Mouse (Mus musculus): Measurements from ENCODE around the gene Gm5622. TPM values are rescaled to one million over a fixed set of nuclear protein-coding genes. Genes with fewer than 3 reads are reported as not detected.

Gene Gm5622
- polyA plus RNA-seq (2015; fragmentation: Illumina TruSeq; extraction: RNeasy Lipid Tissue Mini Kit (QIAGEN cat#74804); ENCODE audit: insufficient read depth, low replicate concordance): not detected

GRCm38 (mm10) chr14:51552490-51552889 is at the start of gene Gm5622:
Gene Gm5622, plus strand, starts transcription at chr14:51552790.

GRCm38 (mm10) chr14:51573963-51574362 is 21.4 kb downstream of the Gm5622 start, which contains the start of gene Gm17175:
Gene Gm17175, minus strand, starts transcription at chr14:51574063.

DNA sequence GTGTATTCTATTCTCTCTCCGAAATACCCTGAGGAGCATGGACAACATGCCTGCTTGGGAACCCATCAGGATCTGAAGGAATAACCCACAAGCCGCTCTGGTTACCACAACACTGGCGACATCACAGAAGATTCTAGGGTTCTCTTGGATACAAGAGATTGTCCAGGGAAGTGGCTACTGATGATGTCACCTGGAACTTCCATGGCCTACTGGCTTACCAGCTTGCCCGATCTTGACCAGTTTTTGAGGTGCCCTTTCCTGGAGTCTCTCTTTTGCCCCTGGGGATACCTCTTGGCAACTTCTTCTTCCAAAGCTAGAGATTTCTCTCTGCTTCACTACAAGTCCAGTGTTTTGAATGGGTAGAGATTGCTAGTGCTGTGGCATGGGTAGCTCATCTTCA is 39.4 kb downstream of the Gm5622 start, which contains the start of gene Gm17174:
Gene Gm17174, minus strand, starts transcription at position 101 of the 400 bp plus-strand sequence.

GRCm38 (mm10) chr14:51611210-51611609 is 58.6 kb downstream of the Gm5622 start, which contains the start of gene Gm17078:
Gene Gm17078, minus strand, starts transcription at chr14:51611310.

GRCm38 (mm10) chr14:51635566-51635965 is 83.0 kb downstream of the Gm5622 start, which contains the start of gene Gm4181:
Gene Gm4181, minus strand, starts transcription at chr14:51635666.

GRCm38 (mm10) chr14:51695368-51695767 is 142.8 kb downstream of the Gm5622 start, which contains the start of gene Gm17079:
Gene Gm17079, minus strand, starts transcription at chr14:51695468.

Other genes starting within 250 kb of the Gm5622 start
- gene Gm7247, start 191.0 kb upstream of the Gm5622 start, polyA plus RNA-seq (2015; fragmentation: Illumina TruSeq; extraction: RNeasy Lipid Tissue Mini Kit (QIAGEN cat#74804); ENCODE audit: insufficient read depth, low replicate concordance): not detected
- not detected for gene Vmn2r88, start 142.0 kb upstream of the Gm5622 start, polyA plus RNA-seq (2015; fragmentation: Illumina TruSeq; extraction: RNeasy Lipid Tissue Mini Kit (QIAGEN cat#74804); ENCODE audit: insufficient read depth, low replicate concordance)
- gene Vmn2r89, start 100.9 kb upstream of the Gm5622 start, polyA plus RNA-seq (2015; fragmentation: Illumina TruSeq; extraction: RNeasy Lipid Tissue Mini Kit (QIAGEN cat#74804); ENCODE audit: insufficient read depth, low replicate concordance): not detected
- not detected for gene Gm17175, start 21.3 kb downstream of the Gm5622 start, polyA plus RNA-seq (2015; fragmentation: Illumina TruSeq; extraction: RNeasy Lipid Tissue Mini Kit (QIAGEN cat#74804); ENCODE audit: insufficient read depth, low replicate concordance)
- not detected for gene Gm17174, start 39.3 kb downstream of the Gm5622 start, polyA plus RNA-seq (2015; fragmentation: Illumina TruSeq; extraction: RNeasy Lipid Tissue Mini Kit (QIAGEN cat#74804); ENCODE audit: insufficient read depth, low replicate concordance)
- not detected for gene Gm17078, start 58.5 kb downstream of the Gm5622 start, polyA plus RNA-seq (2015; fragmentation: Illumina TruSeq; extraction: RNeasy Lipid Tissue Mini Kit (QIAGEN cat#74804); ENCODE audit: insufficient read depth, low replicate concordance)
- not detected for gene Gm4181, start 82.9 kb downstream of the Gm5622 start, polyA plus RNA-seq (2015; fragmentation: Illumina TruSeq; extraction: RNeasy Lipid Tissue Mini Kit (QIAGEN cat#74804); ENCODE audit: insufficient read depth, low replicate concordance)
- gene Gm17079, start 142.7 kb downstream of the Gm5622 start, polyA plus RNA-seq (2015; fragmentation: Illumina TruSeq; extraction: RNeasy Lipid Tissue Mini Kit (QIAGEN cat#74804); ENCODE audit: insufficient read depth, low replicate concordance): not detected
- gene Gm5800, start 164.4 kb downstream of the Gm5622 start, polyA plus RNA-seq (2015; fragmentation: Illumina TruSeq; extraction: RNeasy Lipid Tissue Mini Kit (QIAGEN cat#74804); ENCODE audit: insufficient read depth, low replicate concordance): not detected
- not detected for gene Ang4, start 220.8 kb downstream of the Gm5622 start, polyA plus RNA-seq (2015; fragmentation: Illumina TruSeq; extraction: RNeasy Lipid Tissue Mini Kit (QIAGEN cat#74804); ENCODE audit: insufficient read depth, low replicate concordance)
- not detected for gene AY358078, start 247.3 kb downstream of the Gm5622 start, polyA plus RNA-seq (2015; fragmentation: Illumina TruSeq; extraction: RNeasy Lipid Tissue Mini Kit (QIAGEN cat#74804); ENCODE audit: insufficient read depth, low replicate concordance)

All from spleen, adult 10 weeks (tissue).